Mouse (Mus musculus) embryonic facial prominence, embryonic 14.5 days (tissue): ENCODE data around the gene Zfp622. TPM values are rescaled to one million over a fixed set of nuclear protein-coding genes. Genes with fewer than 3 reads are reported as not detected.
A peak's percentile ranks its signal among the peaks of the same experiment; 100 is the strongest.

Experiments
- ATAC-seq: fragments of 200-750 bp; cut with Nextera tagmentation; 2 replicates; pipeline ENCODE4 v1.8.0; 2017; ENCODE audit warnings: low read depth, moderate number of reproducible peaks, moderate TSS enrichment
- DNase-seq: peaks from one replicate; pipeline ENCODE4 v3.0.0-alpha.2; 2015; ENCODE audit warnings: low spot score
- H3K27ac ChIP-seq: fragments of 300-500 bp; sonication (generic); replicated peaks from 2 replicates; pipeline ENCODE4 v1.5.1; 2014; ENCODE audit warnings: low read depth, mild to moderate bottlenecking, low read length, moderate library complexity
- H3K27me3 ChIP-seq: fragments of 300-500 bp; sonication (generic); replicated peaks from 2 replicates; pipeline ENCODE4 v1.6.1; 2014; ENCODE audit warnings: low read length; ENCODE audit not compliant: control insufficient read depth, insufficient read depth
- H3K36me3 ChIP-seq: fragments of 300-500 bp; sonication (generic); 2 replicates; pipeline ENCODE4 v1.6.1; 2014; ENCODE audit warnings: low read length, mixed read lengths; ENCODE audit not compliant: control insufficient read depth, insufficient read depth
- H3K4me1 ChIP-seq: fragments of 300-500 bp; sonication (generic); 2 replicates; pipeline ENCODE4 v1.6.1; 2014; ENCODE audit warnings: antibody characterized with exemption, low read length; ENCODE audit not compliant: control insufficient read depth, insufficient read depth
- H3K4me2 ChIP-seq: fragments of 300-500 bp; sonication (generic); 2 replicates; pipeline ENCODE4 v1.6.1; 2014; ENCODE audit warnings: low read depth, mild to moderate bottlenecking, low read length, moderate library complexity, mixed read lengths
- H3K4me3 ChIP-seq: fragments of 300-500 bp; sonication (generic); 2 replicates; pipeline ENCODE4 v1.5.1; 2014; ENCODE audit warnings: low read depth, mild to moderate bottlenecking, low read length
- H3K9ac ChIP-seq: fragments of 300-500 bp; sonication (generic); 2 replicates; pipeline ENCODE4 v1.6.1; 2014; ENCODE audit warnings: low read depth, mild to moderate bottlenecking, low read length, moderate library complexity, mixed read lengths
- H3K9me3 ChIP-seq: fragments of 300-500 bp; sonication (generic); 2 replicates; pipeline ENCODE4 v1.6.1; 2016; ENCODE audit warnings: low read length; ENCODE audit not compliant: control insufficient read depth
- WGBS: fragments of 180-500 bp; shearing (Covaris S2); extraction: QIAGEN DNeasy Blood & Tissue Kit; methylation state at CpG from one replicate; pipeline ENCODE4 v1.1.7; 2014; 5-methylcytosine and 5-hydroxymethylcytosine counted together
- polyA plus RNA-seq: library from polyadenylated mRNA; unstranded; fragments of >200 nt; fragmentation: Nextera tagmentation; extraction: Ambion mirVana; gene quantifications from 2 replicates; pipeline ENCODE4 v1.2.1, GENCODE M21; 2014

The Zfp622 gene
- polyA plus RNA-seq, 1 experiment from 2014 or later: 29.9 TPM

- ATAC-seq: no peak
- WGBS: 93% methylated on average over 7 of the region's 7 CpGs
- Histone ChIP-seq H3K4me3 (no peak overlapping the region), H3K4me2 (no peak overlapping the region), H3K9ac (no peak overlapping the region), H3K36me3 (no peaks in the 10 kb centered on the region), H3K27me3 (no peaks in the 10 kb centered on the region), H3K9me3 (no peaks in the 10 kb centered on the region), H3K27ac (no peak overlapping the region), H3K4me1 (peaks cover 4% of the 10 kb centered on the region; the same call in 1 of the 2 replicates)
- no peak for DNase-seq
These were observed 37.7 kb upstream of the Zfp622 start for GRCm38 (mm10) chr15:25946482-25946881.

GRCm38 (mm10) chr15:25947383-25947782, 36.8 kb upstream of the Zfp622 start:
- DNase-seq: no peak
- H3K36me3 ChIP-seq: no peaks in the 10 kb centered on the region
- H3K4me3 ChIP-seq: no peak overlapping the region
- peaks cover 4% of the 10 kb centered on the region; the same call in 1 of the 2 replicates for H3K4me1 ChIP-seq
- ATAC-seq: no peak
- H3K27ac ChIP-seq: no peak overlapping the region
- WGBS: 65% methylated on average over 8 of the region's 8 CpGs
- H3K9ac ChIP-seq: no peak overlapping the region
- no peaks in the 10 kb centered on the region for H3K27me3 ChIP-seq
- no peaks in the 10 kb centered on the region for H3K9me3 ChIP-seq
- H3K4me2 ChIP-seq: no peak overlapping the region

- no peak overlapping the region for H3K4me3 ChIP-seq
- H3K4me2 ChIP-seq: no peak overlapping the region
- no peak overlapping the region for H3K27ac ChIP-seq
- no peaks in the 10 kb centered on the region for H3K27me3 ChIP-seq
- WGBS: 75% methylated on average over 26 of the region's 26 CpGs
- peak; percentile 24; the same call in 1 of the 2 replicates for ATAC-seq
- peaks cover 4% of the 10 kb centered on the region; the same call in 1 of the 2 replicates for H3K4me1 ChIP-seq
- H3K9me3 ChIP-seq: no peaks in the 10 kb centered on the region
- no peak for DNase-seq
- no peak overlapping the region for H3K9ac ChIP-seq
- no peaks in the 10 kb centered on the region for H3K36me3 ChIP-seq
These were observed 35.6 kb upstream of the Zfp622 start for GRCm38 (mm10) chr15:25948257-25949223.

GRCm38 (mm10) chr15:25949696-25950095, 34.5 kb upstream of the Zfp622 start:
- H3K4me3 ChIP-seq: no peak overlapping the region
- no peaks in the 10 kb centered on the region for H3K36me3 ChIP-seq
- DNase-seq (no peak), ATAC-seq (no peak)
- H3K4me2 ChIP-seq: no peak overlapping the region
- H3K27me3 ChIP-seq: no peaks in the 10 kb centered on the region
- no peaks in the 10 kb centered on the region for H3K9me3 ChIP-seq
- H3K9ac ChIP-seq: no peak overlapping the region
- peaks cover 4% of the 10 kb centered on the region; the same call in 1 of the 2 replicates for H3K4me1 ChIP-seq
- no peak overlapping the region for H3K27ac ChIP-seq
- WGBS: 75% methylated on average over 9 of the region's 9 CpGs

GRCm38 (mm10) chr15:25950584-25950983, 33.6 kb upstream of the Zfp622 start:
- 82% methylated on average over 5 of the region's 5 CpGs for WGBS
- no peak overlapping the region for H3K4me2 ChIP-seq
- no peak overlapping the region for H3K27ac ChIP-seq
- H3K9me3 ChIP-seq: no peaks in the 10 kb centered on the region
- H3K36me3 ChIP-seq: no peaks in the 10 kb centered on the region
- no peak overlapping the region for H3K9ac ChIP-seq
- ATAC-seq: no peak
- DNase-seq: no peak
- no peak overlapping the region for H3K4me3 ChIP-seq
- H3K27me3 ChIP-seq: no peaks in the 10 kb centered on the region
- H3K4me1 ChIP-seq: peaks cover 4% of the 10 kb centered on the region; the same call in 1 of the 2 replicates

GRCm38 (mm10) chr15:25951037-25951436, 33.1 kb upstream of the Zfp622 start:
- ATAC-seq: no peak
- no peaks in the 10 kb centered on the region for H3K9me3 ChIP-seq
- H3K4me3 ChIP-seq: no peak overlapping the region
- H3K27me3 ChIP-seq: no peaks in the 10 kb centered on the region
- no peak overlapping the region for H3K9ac ChIP-seq
- H3K27ac ChIP-seq: no peak overlapping the region
- H3K4me1 ChIP-seq: peaks cover 4% of the 10 kb centered on the region; the same call in 1 of the 2 replicates
- no peak for DNase-seq
- no peak overlapping the region for H3K4me2 ChIP-seq
- no peaks in the 10 kb centered on the region for H3K36me3 ChIP-seq
- 81% methylated on average over 4 of the region's 4 CpGs for WGBS

GRCm38 (mm10) chr15:25956001-25956400, 28.2 kb upstream of the Zfp622 start:
- H3K36me3 ChIP-seq: no peaks in the 10 kb centered on the region
- DNase-seq (no peak), ATAC-seq (no peak)
- no peak overlapping the region for H3K4me2 ChIP-seq
- no peak overlapping the region for H3K4me3 ChIP-seq
- H3K9ac ChIP-seq: no peak overlapping the region
- H3K9me3 ChIP-seq: no peaks in the 10 kb centered on the region
- H3K4me1 ChIP-seq: no peaks in the 10 kb centered on the region
- H3K27ac ChIP-seq: no peak overlapping the region
- no peaks in the 10 kb centered on the region for H3K27me3 ChIP-seq
- WGBS: 76% methylated on average over 5 of the region's 5 CpGs

GRCm38 (mm10) chr15:25956422-25957117, 27.6 kb upstream of the Zfp622 start:
- Histone ChIP-seq H3K36me3 (no peaks in the 10 kb centered on the region), H3K4me1 (no peaks in the 10 kb centered on the region), H3K9me3 (no peaks in the 10 kb centered on the region), H3K9ac (no peak overlapping the region), H3K27me3 (no peaks in the 10 kb centered on the region), H3K4me2 (no peak overlapping the region), H3K4me3 (no peak overlapping the region), H3K27ac (no peak overlapping the region)
- 48% methylated on average over 11 of the region's 11 CpGs for WGBS
- peak; percentile 49 for DNase-seq
- peak; percentile 52; the same call in 1 of the 2 replicates for ATAC-seq
